Mouse (Mus musculus) lung, postnatal 36 days (tissue): ENCODE data around the gene Rd3.

Experiments
- DNase-seq: peaks from one replicate; pipeline ENCODE4 v3.0.0; 2022; ENCODE audit warnings: mixed read lengths

Gene Rd3

DNA sequence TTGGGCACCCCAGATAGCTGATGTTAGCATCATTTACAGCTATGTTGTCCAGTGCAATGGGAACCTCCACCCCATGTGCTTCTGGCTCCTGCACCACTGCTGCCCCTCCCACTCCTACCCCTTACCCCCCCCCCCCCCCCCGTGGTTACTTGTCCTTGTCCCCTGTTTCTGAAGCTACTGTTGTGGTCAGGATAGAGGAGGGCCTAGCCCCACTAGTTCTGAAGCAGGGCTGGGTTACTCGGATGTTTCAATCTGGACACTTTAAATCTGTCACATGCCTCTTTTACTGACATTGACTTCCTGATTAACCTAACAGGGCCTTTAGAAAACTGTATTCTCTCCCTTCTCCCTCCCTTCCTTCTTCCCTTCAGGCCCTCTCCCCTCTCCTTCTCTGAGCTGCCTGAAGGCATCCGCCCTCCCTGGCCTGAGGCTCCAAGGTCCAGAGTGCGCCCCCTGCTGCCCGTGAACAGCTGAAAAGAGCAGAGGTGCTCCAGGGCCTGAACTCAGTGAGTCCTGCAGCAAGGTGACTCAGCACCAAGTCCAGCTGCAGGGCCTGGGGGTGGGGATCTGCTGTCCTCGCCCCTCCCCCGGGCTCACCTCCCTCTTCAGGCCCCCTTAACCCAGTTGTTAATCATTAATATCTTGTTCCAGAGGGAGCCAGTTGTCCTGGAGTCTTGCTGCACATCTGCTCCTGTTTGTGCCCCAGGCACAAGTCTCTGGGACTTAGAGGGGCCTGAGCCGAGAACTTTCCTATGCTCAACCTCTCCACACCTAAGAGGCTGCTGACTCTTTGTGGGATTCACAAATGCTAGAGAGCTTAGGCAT, 13.0 kb upstream of the Rd3 start:
- peak; percentile 96 for DNase-seq

GRCm38 (mm10) chr1:191964773-191965481, 12.2 kb upstream of the Rd3 start:
- DNase-seq = peak; percentile 87

- no peak for DNase-seq
Observed at GRCm38 (mm10) chr1:191969939-191970338, 7.2 kb upstream of the Rd3 start.

GRCm38 (mm10) chr1:191974509-191975405, 2.4 kb upstream of the Rd3 start:
- DNase-seq = no peak

- peak; percentile 37 for DNase-seq
Observed at GRCm38 (mm10) chr1:191981426-191982102, 4.4 kb downstream of the Rd3 start.

GRCm38 (mm10) chr1:191986674-191987480, 9.7 kb downstream of the Rd3 start:
- no peak for DNase-seq

DNA sequence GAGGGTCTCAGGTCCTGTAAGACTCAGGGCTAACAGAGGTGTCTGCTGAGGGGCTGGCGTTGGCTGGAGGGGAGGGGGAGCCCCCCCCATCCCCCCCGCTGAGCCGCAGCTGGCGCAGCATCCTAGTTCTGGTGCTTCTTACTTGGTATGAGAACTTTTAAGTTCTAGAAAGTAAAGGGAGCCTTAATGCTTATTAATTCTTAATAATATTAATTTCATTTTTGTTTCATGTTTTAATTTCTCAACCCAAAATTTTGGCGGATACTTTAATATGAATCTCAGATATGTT, 10.3 kb downstream of the Rd3 start:
- DNase-seq = no peak

GRCm38 (mm10) chr1:191988646-191989045, 11.5 kb downstream of the Rd3 start:
- peak; percentile 34 for DNase-seq

DNA sequence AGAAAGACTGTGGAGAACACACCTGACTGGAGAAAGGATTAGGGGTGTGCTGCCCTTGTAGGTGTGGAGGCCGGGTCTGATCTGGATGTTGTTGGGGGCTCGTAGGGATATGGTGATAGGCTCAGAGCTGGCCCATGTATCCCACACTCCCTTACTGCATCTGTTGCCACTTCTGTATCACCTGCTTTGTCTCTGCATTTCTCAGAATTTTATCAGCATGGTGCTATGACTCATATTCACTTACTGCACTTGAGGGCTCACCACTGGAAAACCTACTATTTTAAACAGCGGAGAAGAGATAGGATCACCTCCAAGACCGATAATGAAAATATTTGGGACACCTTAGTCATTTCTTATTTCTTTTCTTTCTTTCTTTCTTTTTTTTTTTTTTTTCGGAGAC, 11.9 kb downstream of the Rd3 start:
- no peak for DNase-seq

GRCm38 (mm10) chr1:191989994-191990393, 12.8 kb downstream of the Rd3 start:
- peak; percentile 99 for DNase-seq

DNA sequence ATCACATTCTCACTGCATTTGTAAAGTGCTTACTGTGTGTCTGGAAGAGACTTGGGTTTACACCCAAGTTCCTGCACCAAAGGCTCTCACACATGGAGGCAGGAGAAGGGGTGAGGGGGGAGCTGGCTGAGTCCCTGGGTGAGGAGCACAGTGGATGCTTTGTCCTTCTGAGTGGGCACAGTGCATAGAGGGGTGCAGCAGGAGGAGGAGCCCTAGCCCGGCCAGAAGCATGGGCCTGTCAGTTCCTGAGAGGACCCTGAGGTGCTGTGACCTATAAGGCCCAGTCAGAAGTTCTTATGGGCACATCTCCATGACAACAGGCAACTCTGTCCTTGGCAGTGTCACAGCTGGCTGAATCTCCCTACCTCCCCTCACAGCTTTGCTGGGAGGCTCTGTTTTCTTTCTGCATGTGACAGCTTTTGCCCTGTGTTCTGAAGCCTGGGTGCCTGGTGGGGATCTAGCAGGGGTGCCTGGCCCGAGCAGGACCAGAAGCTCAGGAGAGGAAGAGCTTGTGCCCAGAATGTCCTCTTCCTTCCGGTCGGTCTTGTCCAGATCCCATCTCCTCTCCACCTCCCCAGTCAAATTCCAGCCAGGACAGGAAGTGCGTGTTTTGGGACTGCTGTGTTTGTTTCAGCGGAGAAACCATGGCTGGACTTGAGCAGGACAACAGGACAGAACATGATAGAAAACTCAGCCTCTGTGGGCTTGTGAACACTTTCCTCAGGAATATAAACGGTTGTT, 15.0 kb downstream of the Rd3 start:
- DNase-seq = peak; percentile 67

- DNase-seq = no peak
Observed at GRCm38 (mm10) chr1:191994476-191994875, 17.3 kb downstream of the Rd3 start.

DNA sequence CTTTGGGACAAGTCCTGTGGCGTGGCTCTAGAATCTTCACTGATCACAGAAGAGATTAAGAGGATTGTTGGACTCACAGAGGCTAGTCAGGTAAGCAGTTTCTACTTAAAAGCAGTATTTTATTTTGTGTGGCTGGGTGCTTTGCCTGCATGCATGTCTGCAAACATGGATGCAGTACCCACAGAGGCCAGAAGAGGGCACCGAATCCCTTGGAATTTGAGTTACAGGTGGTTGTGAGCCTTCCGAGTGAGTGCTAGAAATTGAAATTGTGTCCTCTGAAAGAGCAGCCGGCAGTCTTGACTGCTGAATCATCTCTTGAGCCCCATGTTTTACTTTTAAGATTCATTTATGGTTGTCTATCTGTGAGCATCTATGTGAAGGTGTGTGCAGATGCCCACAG, 18.3 kb downstream of the Rd3 start:
- DNase-seq = peak; percentile 85

DNA sequence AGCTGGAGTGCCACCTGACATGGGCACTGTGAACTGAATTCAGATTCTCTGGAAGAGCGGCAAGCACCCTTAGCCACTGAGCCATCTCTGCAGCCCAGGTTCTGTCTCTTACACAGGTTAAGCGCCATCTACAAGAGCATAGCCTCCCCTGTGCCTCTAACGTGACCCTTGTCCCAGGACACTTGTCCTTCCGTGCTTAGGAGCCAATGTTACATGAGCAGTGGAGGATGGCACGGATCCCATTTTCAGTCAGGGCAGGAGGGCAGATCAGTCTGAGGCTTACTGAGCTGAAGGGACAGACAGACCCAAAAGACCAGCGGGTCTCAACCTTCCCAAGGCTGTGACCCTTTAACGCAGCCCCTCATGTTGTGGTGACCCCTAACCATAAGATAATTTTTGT, 18.7 kb downstream of the Rd3 start:
- DNase-seq = no peak

GRCm38 (mm10) chr1:191996621-191997185, 19.5 kb downstream of the Rd3 start:
- no peak for DNase-seq

GRCm38 (mm10) chr1:191999022-191999421, 21.9 kb downstream of the Rd3 start:
- no peak for DNase-seq
